Mouse (Mus musculus) neural tube, embryonic 14.5 days (tissue): ENCODE results near the gene Cd79b. TPM values are rescaled to one million over a fixed set of nuclear protein-coding genes. Genes with fewer than 3 reads are reported as not detected.

Experiments
- ATAC-seq: fragments of 200-750 bp; cut with Nextera tagmentation; 2 replicates; pipeline ENCODE4 v1.8.0; 2017; ENCODE audit warnings: low read depth, mild to moderate bottlenecking, moderate TSS enrichment, moderate library complexity
- H3K27ac ChIP-seq: fragments of 300-500 bp; sonication (generic); 2 replicates; pipeline ENCODE4 v1.5.1; 2014; ENCODE audit warnings: low read depth, mild to moderate bottlenecking, control low read depth, low read length, moderate library complexity, mixed read lengths
- H3K27me3 ChIP-seq: fragments of 300-500 bp; sonication (generic); 2 replicates; pipeline ENCODE4 v1.6.1; 2014; ENCODE audit warnings: low read length; ENCODE audit not compliant: control insufficient read depth, insufficient read depth
- H3K36me3 ChIP-seq: fragments of 300-500 bp; sonication (generic); 2 replicates; pipeline ENCODE4 v1.6.1; 2014; ENCODE audit warnings: low read length, mixed read lengths; ENCODE audit not compliant: control insufficient read depth, insufficient read depth
- H3K4me1 ChIP-seq: fragments of 300-500 bp; sonication (generic); 2 replicates; pipeline ENCODE4 v1.6.1; 2014; ENCODE audit warnings: low read length; ENCODE audit not compliant: control insufficient read depth, insufficient read depth
- H3K4me2 ChIP-seq: fragments of 300-500 bp; sonication (generic); 2 replicates; pipeline ENCODE4 v1.6.1; 2014; ENCODE audit warnings: mild to moderate bottlenecking, low read depth, low read length, control low read depth
- H3K4me3 ChIP-seq: fragments of 300-500 bp; sonication (generic); 2 replicates; pipeline ENCODE4 v1.5.1; 2014; ENCODE audit warnings: low read depth, low read length, control low read depth, mixed read lengths
- H3K9ac ChIP-seq: fragments of 300-500 bp; sonication (generic); replicated peaks from 2 replicates; pipeline ENCODE4 v1.6.1; 2014; ENCODE audit warnings: low read depth, mild to moderate bottlenecking, control low read depth, low read length, mixed read lengths
- H3K9me3 ChIP-seq: fragments of 300-500 bp; sonication (generic); 2 replicates; pipeline ENCODE4 v1.6.1; 2016; ENCODE audit warnings: low read length; ENCODE audit not compliant: control insufficient read depth
- WGBS: fragments of 180-500 bp; shearing (Covaris S2); extraction: QIAGEN DNeasy Blood & Tissue Kit; methylation state at CpG from one replicate; pipeline ENCODE4 v1.1.7; 2014; 5-methylcytosine and 5-hydroxymethylcytosine counted together
- polyA plus RNA-seq: library from polyadenylated mRNA; unstranded; fragments of >200 nt; fragmentation: Nextera tagmentation; extraction: Ambion mirVana; gene quantifications from 2 replicates; pipeline ENCODE4 v1.2.1, GENCODE M21; 2014

The Cd79b gene
- polyA plus RNA-seq, 1 experiment from 2014 or later: 0.68 TPM

GRCm38 (mm10) chr11:106267311-106267852 is 47.2 kb downstream of the Cd79b start:
- no peak for ATAC-seq
- peak overlapping the region; percentile 85 for H3K27ac ChIP-seq
- WGBS: 42% methylated on average over 15 of the region's 15 CpGs
- H3K4me3 ChIP-seq: no peak overlapping the region
- peaks cover 32% of the 10 kb centered on the region for H3K4me1 ChIP-seq
- no peak overlapping the region for H3K9ac ChIP-seq
- no peaks in the 10 kb centered on the region for H3K27me3 ChIP-seq
- peaks cover 34% of the 10 kb centered on the region for H3K36me3 ChIP-seq
- 0 out of 2 replicates have a peak overlapping the region, but pooled peaks have one; percentile 3 for H3K4me2 ChIP-seq
- no peaks in the 10 kb centered on the region for H3K9me3 ChIP-seq

DNA sequence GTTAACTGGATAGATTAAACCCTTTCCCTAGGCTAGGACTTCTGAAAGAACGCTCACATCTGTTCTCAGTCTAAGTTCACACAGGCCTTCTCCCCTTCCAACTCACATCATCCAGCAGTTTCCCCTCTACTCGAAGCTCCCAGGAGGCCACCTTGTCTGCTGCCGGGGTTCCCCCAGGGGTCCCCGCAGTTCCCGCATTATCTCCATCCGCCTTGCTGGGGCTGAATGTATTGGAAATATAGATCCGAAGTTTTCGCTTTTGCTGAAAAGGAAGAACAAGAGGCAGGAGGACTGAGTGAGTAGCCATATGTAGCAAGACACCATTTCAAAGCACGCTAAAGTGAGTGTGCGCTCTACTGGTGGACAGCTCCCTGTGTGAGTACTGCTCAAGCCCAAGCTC is 48.1 kb downstream of the Cd79b start:
- Histone ChIP-seq H3K27me3 (no peaks in the 10 kb centered on the region), H3K36me3 (peaks cover 43% of the 10 kb centered on the region), H3K4me2 (no peak overlapping the region), H3K9ac (no peak overlapping the region), H3K4me3 (no peak overlapping the region), H3K9me3 (no peaks in the 10 kb centered on the region), H3K4me1 (peaks cover 28% of the 10 kb centered on the region), H3K27ac (no peak overlapping the region)
- 91% methylated on average over 10 of the region's 10 CpGs for WGBS
- no peak for ATAC-seq

- no peak for ATAC-seq
- H3K4me3 ChIP-seq: no peak overlapping the region
- no peak overlapping the region for H3K27ac ChIP-seq
- no peak overlapping the region for H3K9ac ChIP-seq
- peaks cover 24% of the 10 kb centered on the region for H3K4me1 ChIP-seq
- H3K36me3 ChIP-seq: peaks cover 45% of the 10 kb centered on the region
- WGBS: 93% methylated on average over 4 of the region's 4 CpGs
- H3K9me3 ChIP-seq: no peaks in the 10 kb centered on the region
- H3K4me2 ChIP-seq: no peak overlapping the region
- H3K27me3 ChIP-seq: no peaks in the 10 kb centered on the region
Observed at GRCm38 (mm10) chr11:106265570-106265969, 49.0 kb downstream of the Cd79b start.

DNA sequence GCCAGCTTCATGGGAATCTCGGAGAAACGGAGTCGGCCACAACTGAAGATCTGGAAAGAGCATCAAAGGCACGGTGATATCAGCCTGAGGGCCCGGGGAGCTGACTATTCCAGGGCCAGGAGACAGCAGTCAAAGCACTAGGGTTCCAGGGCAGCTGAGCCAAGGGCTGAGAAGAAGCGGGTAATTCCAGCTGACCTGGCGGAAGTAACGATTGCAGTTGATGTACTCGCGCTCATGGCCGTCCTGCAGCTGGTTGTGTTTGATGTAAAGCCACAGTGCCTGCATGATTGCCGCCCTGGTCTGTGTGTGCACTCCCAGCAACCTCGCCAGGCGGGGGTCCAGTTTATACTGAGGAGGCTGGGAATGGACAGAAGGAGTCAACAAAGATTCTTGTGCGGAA is 49.6 kb downstream of the Cd79b start:
- Histone ChIP-seq H3K9me3 (no peaks in the 10 kb centered on the region), H3K36me3 (peaks cover 45% of the 10 kb centered on the region), H3K4me1 (peaks cover 24% of the 10 kb centered on the region), H3K4me3 (no peak overlapping the region), H3K27me3 (no peaks in the 10 kb centered on the region), H3K9ac (no peak overlapping the region), H3K4me2 (no peak overlapping the region), H3K27ac (no peak overlapping the region)
- 94% methylated on average over 15 of the region's 15 CpGs for WGBS
- no peak for ATAC-seq

- no peak for ATAC-seq
- Histone ChIP-seq H3K4me3 (no peak overlapping the region), H3K9ac (no peak overlapping the region), H3K36me3 (peaks cover 45% of the 10 kb centered on the region), H3K4me1 (peaks cover 20% of the 10 kb centered on the region), H3K27ac (no peak overlapping the region), H3K27me3 (no peaks in the 10 kb centered on the region), H3K9me3 (no peaks in the 10 kb centered on the region), H3K4me2 (no peak overlapping the region)
- WGBS: 93% methylated on average over 9 of the region's 9 CpGs
Observed at GRCm38 (mm10) chr11:106263963-106264362, 50.6 kb downstream of the Cd79b start.

Other genes starting within 250 kb of the Cd79b start
- gene Taco1, start 248.7 kb downstream of the Cd79b start, polyA plus RNA-seq: 7.1 and 7.3 TPM in 2 replicates
- gene Map3k3, start 230.1 kb downstream of the Cd79b start, polyA plus RNA-seq: 11.0 and 15.9 TPM in 2 replicates
- gene Gm10840, start 153.9 kb downstream of the Cd79b start, polyA plus RNA-seq: 0.88 TPM in 1 of 2 replicates, not detected in the other
- 120 and 140 TPM in 2 replicates for gene Limd2, start 153.9 kb downstream of the Cd79b start, polyA plus RNA-seq
- 33.0 and 34.8 TPM in 2 replicates for gene Strada, start 112.6 kb downstream of the Cd79b start, polyA plus RNA-seq
- gene Ccdc47, start 98.4 kb downstream of the Cd79b start, polyA plus RNA-seq: 78.3 and 99.4 TPM in 2 replicates
- 73.2 and 97.4 TPM in 2 replicates for gene Ddx42, start 97.8 kb downstream of the Cd79b start, polyA plus RNA-seq
- gene Ftsj3, start 58.7 kb downstream of the Cd79b start, polyA plus RNA-seq: 29.6 and 36.3 TPM in 2 replicates
- 300 and 322 TPM in 2 replicates for gene Psmc5, start 58.6 kb downstream of the Cd79b start, polyA plus RNA-seq
- gene Smarcd2, start 41.8 kb downstream of the Cd79b start, polyA plus RNA-seq: 10.3 and 21.4 TPM in 2 replicates
- 0.27 TPM in 1 of 2 replicates, not detected in the other for gene Tcam1, start 38.1 kb downstream of the Cd79b start, polyA plus RNA-seq
- not detected in 2 replicates for gene Gh, start 12.9 kb downstream of the Cd79b start, polyA plus RNA-seq
- gene Scn4a, start 38.5 kb upstream of the Cd79b start, polyA plus RNA-seq: 0.06 TPM in 1 of 2 replicates, not detected in the other
- gene Prr29, start 50.7 kb upstream of the Cd79b start, polyA plus RNA-seq: not detected in 2 replicates
- 5.1 and 14.2 TPM in 2 replicates for gene Icam2, start 73.3 kb upstream of the Cd79b start, polyA plus RNA-seq
- 7.4 and 7.6 TPM in 2 replicates for gene Ern1, start 173.1 kb upstream of the Cd79b start, polyA plus RNA-seq